Mouse (Mus musculus): ENCODE results near the gene Pphln1.

Gene Pphln1

GRCm38 (mm10) chr15:93539415-93539814 lies 141.3 kb downstream of the Pphln1 start:
- DNase-seq (ENCODE audit: low read depth), result no peak

All from induced T-regulatory cell, adult 2 months (primary cell).